Mouse (Mus musculus): Measurements from ENCODE around the gene Baz1a. TPM values are rescaled to one million over a fixed set of nuclear protein-coding genes. Genes with fewer than 3 reads are reported as not detected.
A peak's percentile ranks its signal among the peaks of the same experiment; 100 is the strongest.

Baz1a gene
- polyA plus RNA-seq, 1 experiment from 2014 or later: 24.4 TPM

GRCm38 (mm10) chr12:54861991-54862605 lies 152.1 kb downstream of the Baz1a start:
- H3K9ac ChIP-seq (ENCODE audit: low read length): peak overlapping the region; percentile 98
- DNase-seq (ENCODE audit: low spot score) (no peak), ATAC-seq (ENCODE audit: insufficient read depth, low FRiP score, low TSS enrichment) (peak; percentile 79)
- H3K4me2 ChIP-seq (ENCODE audit: low read depth): peak overlapping the region; percentile 50
- peaks cover 3% of the 10 kb centered on the region for H3K36me3 ChIP-seq (ENCODE audit: control insufficient read depth, insufficient read depth, low read length)
- H3K27me3 ChIP-seq (ENCODE audit: control insufficient read depth, insufficient read depth, low read length): no peaks in the 10 kb centered on the region
- H3K27ac ChIP-seq (ENCODE audit: low read depth, low read length): peak overlapping the region; percentile 96
- no peaks in the 10 kb centered on the region for H3K4me1 ChIP-seq (ENCODE audit: control insufficient read depth, insufficient read depth, low read length)
- under 1% methylated on average over 36 of the region's 36 CpGs for WGBS
- H3K9me3 ChIP-seq (ENCODE audit: control insufficient read depth, low read length): no peaks in the 10 kb centered on the region
- peak overlapping the region; percentile 94 for H3K4me3 ChIP-seq (ENCODE audit: low read depth, low read length)

- H3K9me3 ChIP-seq (ENCODE audit: control insufficient read depth, low read length): no peaks in the 10 kb centered on the region
- H3K27me3 ChIP-seq (ENCODE audit: control insufficient read depth, insufficient read depth, low read length): no peaks in the 10 kb centered on the region
- no peak overlapping the region for H3K9ac ChIP-seq (ENCODE audit: low read length)
- H3K27ac ChIP-seq (ENCODE audit: low read depth, low read length): no peak overlapping the region
- H3K4me3 ChIP-seq (ENCODE audit: low read depth, low read length): no peak overlapping the region
- peaks cover 3% of the 10 kb centered on the region for H3K36me3 ChIP-seq (ENCODE audit: control insufficient read depth, insufficient read depth, low read length)
- DNase-seq (ENCODE audit: low spot score) (no peak), ATAC-seq (ENCODE audit: insufficient read depth, low FRiP score, low TSS enrichment) (no peak)
- 88% methylated on average over 6 of the region's 6 CpGs for WGBS
- H3K4me2 ChIP-seq (ENCODE audit: low read depth): no peak overlapping the region
- H3K4me1 ChIP-seq (ENCODE audit: control insufficient read depth, insufficient read depth, low read length): no peaks in the 10 kb centered on the region
Measured at GRCm38 (mm10) chr12:54859531-54859930, 154.6 kb downstream of the Baz1a start.

- WGBS: 81% methylated on average over 2 of the region's 2 CpGs
- Histone ChIP-seq H3K9ac (ENCODE audit: low read length) (no peak overlapping the region), H3K4me2 (ENCODE audit: low read depth) (no peak overlapping the region)
Measured at GRCm38 (mm10) chr12:54850551-54850950, 163.6 kb downstream of the Baz1a start.

GRCm38 (mm10) chr12:54844415-54844814 lies 169.7 kb downstream of the Baz1a start:
- Histone ChIP-seq H3K4me3 (ENCODE audit: low read depth, low read length) (no peak overlapping the region), H3K4me2 (ENCODE audit: low read depth) (no peak overlapping the region), H3K27me3 (ENCODE audit: control insufficient read depth, insufficient read depth, low read length) (no peaks in the 10 kb centered on the region), H3K27ac (ENCODE audit: low read depth, low read length) (no peak overlapping the region), H3K4me1 (ENCODE audit: control insufficient read depth, insufficient read depth, low read length) (no peaks in the 10 kb centered on the region), H3K9me3 (ENCODE audit: control insufficient read depth, low read length) (no peaks in the 10 kb centered on the region), H3K9ac (ENCODE audit: low read length) (no peak overlapping the region), H3K36me3 (ENCODE audit: control insufficient read depth, insufficient read depth, low read length) (no peaks in the 10 kb centered on the region)
- ATAC-seq (ENCODE audit: insufficient read depth, low FRiP score, low TSS enrichment) (no peak), DNase-seq (ENCODE audit: low spot score) (no peak)

More at GRCm38 (mm10) chr12:54850551-54850950, 163.6 kb downstream of the Baz1a start:
- Histone ChIP-seq H3K27me3 (ENCODE audit: control insufficient read depth, insufficient read depth, low read length) (no peaks in the 10 kb centered on the region), H3K4me1 (ENCODE audit: control insufficient read depth, insufficient read depth, low read length) (no peaks in the 10 kb centered on the region), H3K9me3 (ENCODE audit: control insufficient read depth, low read length) (no peaks in the 10 kb centered on the region), H3K36me3 (ENCODE audit: control insufficient read depth, insufficient read depth, low read length) (no peaks in the 10 kb centered on the region; the same call in 1 of the 2 replicates), H3K27ac (ENCODE audit: low read depth, low read length) (no peak overlapping the region), H3K4me3 (ENCODE audit: low read depth, low read length) (no peak overlapping the region)
- DNase-seq (ENCODE audit: low spot score) (no peak), ATAC-seq (ENCODE audit: insufficient read depth, low FRiP score, low TSS enrichment) (no peak)

Other genes starting within 250 kb of the Baz1a start
- gene Snx6, start 218.6 kb downstream of the Baz1a start, polyA plus RNA-seq (2014; fragmentation: Nextera tagmentation; extraction: Ambion mirVana): 218 and 226 TPM in 2 replicates
- gene Cfl2, start 151.5 kb downstream of the Baz1a start, polyA plus RNA-seq (2014; fragmentation: Nextera tagmentation; extraction: Ambion mirVana): 340 and 360 TPM in 2 replicates
- gene Gm20403, start 27.8 kb downstream of the Baz1a start, polyA plus RNA-seq (2014; fragmentation: Nextera tagmentation; extraction: Ambion mirVana): not detected in 2 replicates
- 32.6 and 33.6 TPM in 2 replicates for gene 2700097O09Rik, start 65.8 kb upstream of the Baz1a start, polyA plus RNA-seq (2014; fragmentation: Nextera tagmentation; extraction: Ambion mirVana)
- 189 TPM in 2 replicates for gene Srp54a, start 65.9 kb upstream of the Baz1a start, polyA plus RNA-seq (2014; fragmentation: Nextera tagmentation; extraction: Ambion mirVana)
- gene Fam177a, start 110.1 kb upstream of the Baz1a start, polyA plus RNA-seq (2014; fragmentation: Nextera tagmentation; extraction: Ambion mirVana): 19.3 and 19.7 TPM in 2 replicates
- 52.1 and 53.9 TPM in 2 replicates for gene Srp54b, start 140.8 kb upstream of the Baz1a start, polyA plus RNA-seq (2014; fragmentation: Nextera tagmentation; extraction: Ambion mirVana)
- 1.3 TPM in 1 of 2 replicates, not detected in the other for gene 1700047I17Rik2, start 185.2 kb upstream of the Baz1a start, polyA plus RNA-seq (2014; fragmentation: Nextera tagmentation; extraction: Ambion mirVana)
- gene Srp54c, start 215.8 kb upstream of the Baz1a start, polyA plus RNA-seq (2014; fragmentation: Nextera tagmentation; extraction: Ambion mirVana): 76.4 and 78.8 TPM in 2 replicates